Mouse (Mus musculus) cerebellum, postnatal 10 days (tissue): ENCODE measurements at regions not wholly inside any gene's neighbourhood (a gene's known extent, or its start where the extent isn't known, plus 50 kb on each side); places are given as distances from the start of the nearest gene placed in this dataset.
"Not testable (repeated sequence)": the region's sequence is repeated elsewhere in the genome, so short reads cannot be mapped to it uniquely, and the experiment has no call there.

ENCODE experiments used
- DNase-seq, 2 experiments: peaks; one replicate each; pipeline ENCODE4 v3.0.0; 2021; ENCODE audit warnings: mixed read lengths in 2 of 2

- DNase-seq = peak; percentile 77 to 80
Measured at GRCm38 (mm10) chr15:24588943-24589342, 824.6 kb downstream of the Basp1 start.

- DNase-seq = peak in 1 of 2 experiments; percentile 5
Measured at GRCm38 (mm10) chr15:24566981-24567380, 846.6 kb downstream of the Basp1 start.

- DNase-seq = no peak
Measured at GRCm38 (mm10) chr15:24556806-24557205, 856.8 kb downstream of the Basp1 start.

GRCm38 (mm10) chr15:24550108-24550507 is 863.5 kb downstream of the Basp1 start:
- no peak for DNase-seq

GRCm38 (mm10) chr15:24530065-24530464 is 883.5 kb downstream of the Basp1 start:
- DNase-seq = no peak

- peak; percentile 37 to 50 for DNase-seq
Measured at GRCm38 (mm10) chr15:24527379-24527778, 886.2 kb downstream of the Basp1 start.

GRCm38 (mm10) chr15:24513926-24514325 is 899.6 kb downstream of the Basp1 start:
- DNase-seq = no peak

GRCm38 (mm10) chr15:24501907-24502559 is 911.5 kb downstream of the Basp1 start:
- DNase-seq = peak; percentile 84 to 89

GRCm38 (mm10) chr15:24486235-24486634 is 927.3 kb downstream of the Basp1 start:
- no peak for DNase-seq

GRCm38 (mm10) chr15:24468239-24468638 is 945.3 kb downstream of the Basp1 start:
- DNase-seq = no peak

- no peak for DNase-seq
Measured at GRCm38 (mm10) chr15:24457726-24458125, 955.8 kb downstream of the Basp1 start.

- DNase-seq = no peak
Measured at GRCm38 (mm10) chr15:24433083-24433482, 980.5 kb downstream of the Basp1 start.

GRCm38 (mm10) chr15:24429154-24429553 is 984.4 kb downstream of the Basp1 start:
- no peak for DNase-seq

- DNase-seq = no peak
Measured at GRCm38 (mm10) chr15:24422333-24422942, 991.1 kb downstream of the Basp1 start.

- no peak for DNase-seq
Measured at GRCm38 (mm10) chr15:24419736-24420135, 993.8 kb downstream of the Basp1 start.

GRCm38 (mm10) chr15:24419186-24419585 is 994.4 kb downstream of the Basp1 start:
- no peak for DNase-seq

GRCm38 (mm10) chr15:24407691-24408090 is 1005.9 kb downstream of the Basp1 start:
- peak; percentile 91 to 94 for DNase-seq

- no peak for DNase-seq
Measured at GRCm38 (mm10) chr15:24405305-24405704, 1008.3 kb downstream of the Basp1 start.

- DNase-seq = no peak
Measured at GRCm38 (mm10) chr15:24400088-24400487, 1013.5 kb downstream of the Basp1 start.

- no peak for DNase-seq
Measured at GRCm38 (mm10) chr15:24358398-24358797, 1055.2 kb downstream of the Basp1 start.

- no peak for DNase-seq
Measured at GRCm38 (mm10) chr15:24348975-24349560, 1064.5 kb downstream of the Basp1 start.

GRCm38 (mm10) chr15:24335876-24336275 is 1077.7 kb downstream of the Basp1 start:
- not testable (repeated sequence) for DNase-seq

- DNase-seq = not testable (repeated sequence)
Measured at GRCm38 (mm10) chr15:24303123-24303522, 1110.4 kb downstream of the Basp1 start.

- DNase-seq = peak; percentile 28 to 35
Measured at GRCm38 (mm10) chr15:24297236-24297635, 1116.3 kb downstream of the Basp1 start.
